Mouse (Mus musculus) hindbrain, postnatal 0 days (tissue): ENCODE results near the gene Tshr. TPM values are rescaled to one million over a fixed set of nuclear protein-coding genes. Genes with fewer than 3 reads are reported as not detected.

Source experiments
- ATAC-seq: fragments of 200-750 bp; cut with Nextera tagmentation; 2 replicates; pipeline ENCODE4 v1.8.0; 2017; ENCODE audit warnings: mild to moderate bottlenecking, moderate TSS enrichment, moderate library complexity
- DNase-seq: peaks from one replicate; pipeline ENCODE4 v3.0.0-alpha.2; 2015; ENCODE audit warnings: low spot score
- H3K27ac ChIP-seq: fragments of 300-500 bp; sonication (generic); 2 replicates; pipeline ENCODE4 v1.5.1; 2014; ENCODE audit warnings: mild to moderate bottlenecking
- H3K27me3 ChIP-seq: fragments of 300-500 bp; sonication (generic); 2 replicates; pipeline ENCODE4 v1.6.1; 2014; ENCODE audit warnings: low read length, mixed read lengths; ENCODE audit not compliant: insufficient read depth
- H3K36me3 ChIP-seq: fragments of 300-500 bp; sonication (generic); 2 replicates; pipeline ENCODE4 v1.6.1; 2014; ENCODE audit warnings: low read length, mixed read lengths; ENCODE audit not compliant: insufficient read depth
- H3K4me1 ChIP-seq: fragments of 300-500 bp; sonication (generic); 2 replicates; pipeline ENCODE4 v1.6.1; 2014; ENCODE audit warnings: antibody characterized with exemption, low read length, mixed read lengths; ENCODE audit not compliant: insufficient read depth
- H3K4me2 ChIP-seq: fragments of 300-500 bp; sonication (generic); 2 replicates; pipeline ENCODE4 v1.6.1; 2014; ENCODE audit warnings: low read depth, mild to moderate bottlenecking, low read length, moderate library complexity, mixed read lengths
- H3K4me3 ChIP-seq: fragments of 300-500 bp; sonication (generic); 2 replicates; pipeline ENCODE4 v1.5.1; 2014; ENCODE audit warnings: low read length
- H3K9ac ChIP-seq: fragments of 300-500 bp; sonication (generic); replicated peaks from 2 replicates; pipeline ENCODE4 v1.6.1; 2014; ENCODE audit warnings: mild to moderate bottlenecking, low read length, moderate library complexity, mixed read lengths
- H3K9me3 ChIP-seq: fragments of 300-500 bp; sonication (generic); 2 replicates; pipeline ENCODE4 v1.6.1; 2016; ENCODE audit warnings: low read length, mixed read lengths
- CTCF ChIP-seq: IDR thresholded peaks from 2 replicates; pipeline ENCODE4 v1.5.1; 2016; ENCODE audit warnings: antibody characterized with exemption, control low read depth, low read depth
- WGBS: fragments of 180-500 bp; shearing (Covaris S2); extraction: QIAGEN DNeasy Blood & Tissue Kit; methylation state at CpG from one replicate; pipeline ENCODE4 v1.1.7; 2014; 5-methylcytosine and 5-hydroxymethylcytosine counted together
- polyA plus RNA-seq: library from polyadenylated mRNA; unstranded; fragments of >200 nt; fragmentation: Nextera tagmentation; extraction: Ambion mirVana; gene quantifications from 2 replicates; pipeline ENCODE4 v1.2.1, GENCODE M21; 2015
- total RNA-seq: library from RNA; depleted of rRNA; stranded (reverse); fragments of >200 nt; gene quantifications from 2 replicates; pipeline ENCODE4 v1.2.3, GENCODE M21; 2014

Gene Tshr
- total and polyA plus RNA-seq, 2 experiments from 2014 or later, result 0.59 to 0.78 TPM

DNA sequence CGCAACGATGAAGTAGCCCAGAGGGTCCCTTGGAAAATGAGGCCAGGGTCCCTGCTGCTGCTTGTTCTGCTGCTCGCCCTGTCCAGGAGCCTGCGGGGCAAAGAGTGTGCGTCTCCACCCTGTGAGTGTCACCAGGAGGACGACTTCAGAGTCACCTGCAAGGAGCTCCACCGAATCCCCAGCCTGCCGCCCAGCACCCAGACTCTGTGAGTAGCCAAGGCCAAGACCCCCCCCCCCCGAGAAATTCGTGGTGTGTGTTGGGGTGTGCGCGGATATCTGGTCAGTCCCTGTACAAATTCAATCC is 16.6 kb downstream of the Tshr start:
- H3K36me3 ChIP-seq, result no peaks in the 10 kb centered on the region
- no peak for TF ChIP-seq CTCF
- ATAC-seq, result no peak; the same call in none of the 2 replicates
- WGBS, result 6% methylated on average over 12 of the region's 12 CpGs
- H3K9me3 ChIP-seq, result no peaks in the 10 kb centered on the region
- peak overlapping the region; percentile 44 for H3K4me3 ChIP-seq
- H3K4me1 ChIP-seq, result 0 out of 2 replicates have a peak, but pooled peaks cover 7% of the 10 kb centered on the region
- DNase-seq, result no peak
- peak overlapping the region; percentile 21; the same call in 1 of the 2 replicates for H3K9ac ChIP-seq
- peak overlapping the region; percentile 90 for H3K4me2 ChIP-seq
- no peak overlapping the region for H3K27ac ChIP-seq
- H3K27me3 ChIP-seq, result peaks cover 17% of the 10 kb centered on the region

DNA sequence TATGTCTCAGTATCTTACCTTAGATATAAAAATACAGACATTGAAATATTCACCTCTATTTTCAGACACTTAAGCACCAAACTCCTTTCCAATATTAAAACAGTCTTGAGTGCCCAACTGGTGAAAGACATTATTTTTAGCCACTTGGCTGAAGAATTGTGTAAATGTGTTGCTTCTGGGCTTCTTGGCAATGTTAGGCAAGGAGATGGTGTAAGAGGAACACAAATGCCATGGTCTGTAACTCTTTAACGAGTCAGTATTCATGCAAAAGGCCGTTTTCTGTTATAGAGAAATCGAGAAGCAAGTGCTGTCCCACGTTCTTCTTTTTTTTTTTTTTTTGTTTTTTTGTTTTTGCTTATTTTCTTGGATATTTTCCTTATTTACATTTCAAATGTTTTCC is 25.9 kb downstream of the Tshr start:
- Histone ChIP-seq H3K4me1 (peaks cover 13% of the 10 kb centered on the region; the same call in 1 of the 2 replicates), H3K36me3 (no peaks in the 10 kb centered on the region), H3K4me2 (no peak overlapping the region), H3K4me3 (no peak overlapping the region), H3K9ac (no peak overlapping the region), H3K9me3 (no peaks in the 10 kb centered on the region), H3K27me3 (no peaks in the 10 kb centered on the region), H3K27ac (no peak overlapping the region)
- WGBS, result 85% methylated on average over 4 of the region's 4 CpGs
- DNase-seq (no peak), ATAC-seq (no peak)
- no peak for TF ChIP-seq CTCF

GRCm38 (mm10) chr12:91412461-91413182 is 28.3 kb downstream of the Tshr start:
- DNase-seq, result peak; percentile 89
- peak; percentile 91 for ATAC-seq
- TF ChIP-seq CTCF, result no peak
- H3K9me3 ChIP-seq, result no peaks in the 10 kb centered on the region
- H3K4me1 ChIP-seq, result peaks cover 13% of the 10 kb centered on the region; the same call in 1 of the 2 replicates
- H3K27ac ChIP-seq, result no peak overlapping the region
- H3K27me3 ChIP-seq, result no peaks in the 10 kb centered on the region
- no peak overlapping the region for H3K4me2 ChIP-seq
- 25% methylated on average over 7 of the region's 7 CpGs for WGBS
- H3K36me3 ChIP-seq, result no peaks in the 10 kb centered on the region
- H3K4me3 ChIP-seq, result no peak overlapping the region
- no peak overlapping the region for H3K9ac ChIP-seq

GRCm38 (mm10) chr12:91415112-91415511 is 30.7 kb downstream of the Tshr start:
- Histone ChIP-seq H3K9ac (no peak overlapping the region), H3K4me3 (no peak overlapping the region), H3K9me3 (no peaks in the 10 kb centered on the region), H3K27ac (no peak overlapping the region), H3K4me2 (no peak overlapping the region), H3K36me3 (no peaks in the 10 kb centered on the region), H3K27me3 (no peaks in the 10 kb centered on the region), H3K4me1 (peaks cover 13% of the 10 kb centered on the region; the same call in 1 of the 2 replicates)
- ATAC-seq (no peak), DNase-seq (no peak)
- WGBS, result 63% methylated on average over 6 of the region's 6 CpGs
- peak; percentile 37; the same call in 1 of the 2 replicates for TF ChIP-seq CTCF

DNA sequence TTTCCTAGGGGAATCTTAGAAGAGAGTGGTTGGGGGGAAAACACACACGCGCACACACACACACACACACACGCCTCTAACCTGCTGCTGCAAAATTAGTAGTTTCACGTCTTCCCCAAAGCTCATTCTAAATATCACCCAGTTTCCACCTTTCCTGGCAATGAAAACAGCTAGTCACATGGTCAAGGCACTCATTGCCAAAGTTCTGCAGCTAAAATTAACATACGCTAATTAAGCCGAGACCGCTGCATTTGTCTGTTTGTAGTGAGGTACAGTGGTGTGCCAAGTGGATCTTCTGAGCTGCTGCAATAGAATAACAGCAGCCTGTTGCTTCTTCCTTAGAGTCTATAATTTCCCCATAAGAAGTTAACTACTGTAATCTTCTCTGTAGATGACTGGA is 32.5 kb downstream of the Tshr start:
- H3K36me3 ChIP-seq, result no peaks in the 10 kb centered on the region
- ATAC-seq (no peak), DNase-seq (peak; percentile 46)
- no peak for TF ChIP-seq CTCF
- H3K9me3 ChIP-seq, result no peaks in the 10 kb centered on the region
- H3K27ac ChIP-seq, result no peak overlapping the region
- H3K27me3 ChIP-seq, result no peaks in the 10 kb centered on the region
- WGBS, result 62% methylated on average over 7 of the region's 7 CpGs
- H3K9ac ChIP-seq, result no peak overlapping the region
- H3K4me1 ChIP-seq, result peaks cover 13% of the 10 kb centered on the region; the same call in 1 of the 2 replicates
- no peak overlapping the region for H3K4me3 ChIP-seq
- no peak overlapping the region for H3K4me2 ChIP-seq

DNA sequence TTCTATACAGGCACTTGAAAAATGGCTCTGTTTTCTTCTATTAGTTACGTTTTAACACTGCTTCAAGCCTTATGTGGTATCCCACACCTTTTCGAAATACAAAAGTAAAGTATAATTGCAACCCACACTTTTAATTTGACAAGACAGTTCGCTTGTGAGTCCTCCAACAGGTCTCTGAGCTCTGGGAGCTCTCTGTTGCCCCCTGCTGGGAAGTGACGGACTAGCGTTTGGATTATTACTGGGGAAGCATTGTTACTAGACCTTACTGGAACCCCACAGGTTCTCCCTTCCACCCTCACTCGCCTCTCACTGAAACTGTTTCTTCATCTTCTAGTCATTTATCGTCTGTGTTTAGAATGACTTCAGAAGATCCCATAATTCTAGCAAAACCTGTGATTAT is 34.4 kb downstream of the Tshr start:
- ATAC-seq, result no peak
- WGBS, result 50% methylated on average over 7 of the region's 7 CpGs
- DNase-seq, result peak; percentile 63

GRCm38 (mm10) chr12:91421272-91421671 is 36.9 kb downstream of the Tshr start:
- ATAC-seq (no peak), DNase-seq (peak; percentile 15)
- 56% methylated on average over 9 of the region's 9 CpGs for WGBS
- TF ChIP-seq CTCF, result no peak
- no peaks in the 10 kb centered on the region for H3K27me3 ChIP-seq
- no peak overlapping the region for H3K4me2 ChIP-seq
- no peaks in the 10 kb centered on the region for H3K9me3 ChIP-seq
- H3K4me3 ChIP-seq, result no peak overlapping the region
- H3K9ac ChIP-seq, result no peak overlapping the region
- H3K4me1 ChIP-seq, result no peaks in the 10 kb centered on the region
- no peak overlapping the region for H3K27ac ChIP-seq
- H3K36me3 ChIP-seq, result no peaks in the 10 kb centered on the region

More for the DNA sequence above, 34.4 kb downstream of the Tshr start:
- Histone ChIP-seq H3K36me3 (no peaks in the 10 kb centered on the region), H3K27ac (no peak overlapping the region), H3K4me3 (no peak overlapping the region), H3K27me3 (no peaks in the 10 kb centered on the region), H3K9ac (no peak overlapping the region), H3K4me1 (no peaks in the 10 kb centered on the region), H3K9me3 (no peaks in the 10 kb centered on the region), H3K4me2 (no peak overlapping the region)
- TF ChIP-seq CTCF, result peak; percentile 69
